Mouse (Mus musculus) forebrain, embryonic 15.5 days (tissue): ENCODE data around the gene Ankrd13a. TPM values are rescaled to one million over a fixed set of nuclear protein-coding genes. Genes with fewer than 3 reads are reported as not detected.
"Not testable (repeated sequence)": the region's sequence is repeated elsewhere in the genome, so short reads cannot be mapped to it uniquely, and the experiment has no call there.

ENCODE experiments used
- ATAC-seq: fragments of 200-750 bp; cut with Nextera tagmentation; replicated peaks from 2 replicates; pipeline ENCODE4 v1.8.0; 2017; ENCODE audit warnings: mild to moderate bottlenecking, moderate TSS enrichment, moderate library complexity
- H3K27ac ChIP-seq: fragments of 300-500 bp; sonication (generic); replicated peaks from 2 replicates; pipeline ENCODE4 v1.5.1; 2015; ENCODE audit warnings: mild to moderate bottlenecking, inconsistent platforms
- H3K27me3 ChIP-seq: fragments of 300-500 bp; sonication (generic); 2 replicates; pipeline ENCODE4 v1.6.1; 2015; ENCODE audit warnings: inconsistent platforms
- H3K36me3 ChIP-seq: fragments of 300-500 bp; sonication (generic); 2 replicates; pipeline ENCODE4 v1.6.1; 2015; ENCODE audit warnings: mild to moderate bottlenecking, inconsistent platforms
- H3K4me1 ChIP-seq: fragments of 300-500 bp; sonication (generic); 2 replicates; pipeline ENCODE4 v1.6.1; 2015; ENCODE audit warnings: inconsistent platforms
- H3K4me2 ChIP-seq: fragments of 300-500 bp; sonication (generic); replicated peaks from 2 replicates; pipeline ENCODE4 v1.6.1; 2015; ENCODE audit warnings: mild to moderate bottlenecking, inconsistent platforms
- H3K4me3 ChIP-seq: fragments of 300-500 bp; sonication (generic); 2 replicates; pipeline ENCODE4 v1.5.1; 2015; ENCODE audit warnings: mild to moderate bottlenecking, inconsistent platforms
- H3K9ac ChIP-seq: fragments of 300-500 bp; sonication (generic); replicated peaks from 2 replicates; pipeline ENCODE4 v1.6.1; 2015; ENCODE audit warnings: mild to moderate bottlenecking, inconsistent platforms
- H3K9me3 ChIP-seq: fragments of 300-500 bp; sonication (generic); 2 replicates; pipeline ENCODE4 v1.6.1; 2016; ENCODE audit warnings: inconsistent platforms
- WGBS: fragments of 180-500 bp; shearing (Covaris S2); methylation state at CpG from one replicate; pipeline ENCODE4 v1.1.7; 2015; ENCODE audit warnings: mixed read lengths; 5-methylcytosine and 5-hydroxymethylcytosine counted together
- polyA plus RNA-seq: library from polyadenylated mRNA; unstranded; fragments of >200 nt; fragmentation: Nextera tagmentation; extraction: Ambion mirVana; gene quantifications from 2 replicates; pipeline ENCODE4 v1.2.1, GENCODE M21; 2015

Gene Ankrd13a
- polyA plus RNA-seq, 1 experiment from 2014 or later = 32.8 TPM

GRCm38 (mm10) chr5:114818124-114818523 is 43.6 kb downstream of the Ankrd13a start:
- Histone ChIP-seq H3K4me1 (peaks cover 7% of the 10 kb centered on the region), H3K9me3 (no peaks in the 10 kb centered on the region; the same call in 1 of the 2 replicates), H3K27ac (no peak overlapping the region), H3K4me3 (no peak overlapping the region), H3K27me3 (no peaks in the 10 kb centered on the region), H3K9ac (no peak overlapping the region), H3K36me3 (0 out of 2 replicates have a peak, but pooled peaks cover 3% of the 10 kb centered on the region), H3K4me2 (no peak overlapping the region)
- ATAC-seq = no peak
- 74% methylated on average over 11 of the region's 11 CpGs for WGBS

- Histone ChIP-seq H3K36me3 (0 out of 2 replicates have a peak, but pooled peaks cover 3% of the 10 kb centered on the region), H3K9me3 (no peaks in the 10 kb centered on the region; the same call in 1 of the 2 replicates), H3K4me1 (peaks cover 15% of the 10 kb centered on the region), H3K4me2 (peak within 1 kb of the TSS; percentile 53), H3K27ac (peak within 1 kb of the TSS; percentile 83), H3K9ac (peak within 1 kb of the TSS; percentile 79), H3K27me3 (no peaks in the 10 kb centered on the region), H3K4me3 (peak within 1 kb of the TSS; percentile 55)
- 7% methylated on average over 52 of the region's 53 CpGs for WGBS
- peak; percentile 91 for ATAC-seq
Observed at GRCm38 (mm10) chr5:114822796-114823688, 48.6 kb downstream of the Ankrd13a start, which contains the start of gene 1500011B03Rik. TSS of gene 1500011B03Rik (minus strand) at chr5:114823468.

- peaks cover 15% of the 10 kb centered on the region for H3K4me1 ChIP-seq
- no peak overlapping the region for H3K4me2 ChIP-seq
- no peak overlapping the region for H3K27ac ChIP-seq
- H3K9ac ChIP-seq = no peak overlapping the region
- H3K36me3 ChIP-seq = 0 out of 2 replicates have a peak, but pooled peaks cover 3% of the 10 kb centered on the region
- 14% methylated on average over 9 of the region's 9 CpGs for WGBS
- no peaks in the 10 kb centered on the region; the same call in 1 of the 2 replicates for H3K9me3 ChIP-seq
- H3K27me3 ChIP-seq = no peaks in the 10 kb centered on the region
- peak overlapping the region; percentile 1; the same call in 1 of the 2 replicates for H3K4me3 ChIP-seq
- ATAC-seq = no peak
Observed at GRCm38 (mm10) chr5:114824197-114824596, 49.7 kb downstream of the Ankrd13a start.

- Histone ChIP-seq H3K4me2 (peak overlapping the region; percentile 62), H3K36me3 (0 out of 2 replicates have a peak, but pooled peaks cover 3% of the 10 kb centered on the region), H3K9ac (peak overlapping the region; percentile 36), H3K27ac (peak overlapping the region; percentile 57; the same call in 1 of the 2 replicates), H3K4me3 (peak overlapping the region; percentile 39), H3K27me3 (no peaks in the 10 kb centered on the region), H3K4me1 (peaks cover 15% of the 10 kb centered on the region), H3K9me3 (no peaks in the 10 kb centered on the region; the same call in 1 of the 2 replicates)
- 12% methylated on average over 27 of the region's 27 CpGs for WGBS
- peak; percentile 62 for ATAC-seq
Observed at GRCm38 (mm10) chr5:114825978-114826691, 51.7 kb downstream of the Ankrd13a start.

GRCm38 (mm10) chr5:114827427-114827826 is 53.0 kb downstream of the Ankrd13a start:
- H3K4me2 ChIP-seq = no peak overlapping the region
- no peaks in the 10 kb centered on the region for H3K27me3 ChIP-seq
- no peak overlapping the region for H3K4me3 ChIP-seq
- WGBS = 96% methylated on average over 12 of the region's 12 CpGs
- no peaks in the 10 kb centered on the region for H3K9me3 ChIP-seq
- H3K9ac ChIP-seq = no peak overlapping the region
- H3K4me1 ChIP-seq = peaks cover 10% of the 10 kb centered on the region
- no peak for ATAC-seq
- H3K27ac ChIP-seq = no peak overlapping the region
- no peaks in the 10 kb centered on the region for H3K36me3 ChIP-seq

GRCm38 (mm10) chr5:114829740-114830139 is 55.3 kb downstream of the Ankrd13a start:
- 0 out of 2 replicates have a peak, but pooled peaks cover 8% of the 10 kb centered on the region for H3K4me1 ChIP-seq
- H3K27ac ChIP-seq = no peak overlapping the region

GRCm38 (mm10) chr5:114836886-114837285 is 62.4 kb downstream of the Ankrd13a start:
- Histone ChIP-seq H3K9me3 (no peaks in the 10 kb centered on the region), H3K27me3 (no peaks in the 10 kb centered on the region), H3K4me2 (no peak overlapping the region), H3K4me3 (no peak overlapping the region), H3K36me3 (no peaks in the 10 kb centered on the region), H3K27ac (no peak overlapping the region), H3K4me1 (no peaks in the 10 kb centered on the region), H3K9ac (no peak overlapping the region)
- 75% methylated on average over 12 of the region's 12 CpGs for WGBS
- no peak for ATAC-seq

More at GRCm38 (mm10) chr5:114829740-114830139, 55.3 kb downstream of the Ankrd13a start:
- no peak overlapping the region for H3K9ac ChIP-seq
- H3K36me3 ChIP-seq = no peaks in the 10 kb centered on the region
- no peak overlapping the region for H3K4me3 ChIP-seq
- no peak overlapping the region for H3K4me2 ChIP-seq
- no peak for ATAC-seq
- no peaks in the 10 kb centered on the region for H3K27me3 ChIP-seq
- no peaks in the 10 kb centered on the region for H3K9me3 ChIP-seq
- WGBS = 70% methylated on average over 3 of the region's 3 CpGs

- not testable (repeated sequence) for H3K9me3 ChIP-seq, H3K4me3 ChIP-seq, H3K27me3 ChIP-seq, H3K4me2 ChIP-seq, H3K36me3 ChIP-seq, ATAC-seq, H3K27ac ChIP-seq, H3K4me1 ChIP-seq, H3K9ac ChIP-seq
- 85% methylated on average over 5 of the region's 5 CpGs for WGBS
Observed at GRCm38 (mm10) chr5:114840481-114840880, 66.0 kb downstream of the Ankrd13a start.

- not testable (repeated sequence) for H3K4me1 ChIP-seq, H3K9ac ChIP-seq, H3K4me3 ChIP-seq, H3K27me3 ChIP-seq, H3K9me3 ChIP-seq, H3K27ac ChIP-seq, H3K36me3 ChIP-seq, ATAC-seq, H3K4me2 ChIP-seq
- WGBS = 51% methylated on average over 3 of the region's 3 CpGs
Observed at GRCm38 (mm10) chr5:114842155-114842554, 67.7 kb downstream of the Ankrd13a start.

- H3K4me3 ChIP-seq = no peak overlapping the region
- no peak overlapping the region for H3K9ac ChIP-seq
- H3K4me1 ChIP-seq = peaks cover 6% of the 10 kb centered on the region
- 75% methylated on average over 5 of the region's 5 CpGs for WGBS
- H3K9me3 ChIP-seq = no peaks in the 10 kb centered on the region
- H3K36me3 ChIP-seq = no peaks in the 10 kb centered on the region
- H3K27ac ChIP-seq = no peak overlapping the region
- H3K27me3 ChIP-seq = no peaks in the 10 kb centered on the region
- H3K4me2 ChIP-seq = no peak overlapping the region
- ATAC-seq = 0 out of 2 replicates have a peak, but pooled peaks have one; percentile 32
Observed at GRCm38 (mm10) chr5:114842674-114843073, 68.2 kb downstream of the Ankrd13a start.

- not testable (repeated sequence) for H3K4me2 ChIP-seq, ATAC-seq, H3K9me3 ChIP-seq, H3K27ac ChIP-seq, H3K9ac ChIP-seq, H3K27me3 ChIP-seq, H3K4me1 ChIP-seq, H3K4me3 ChIP-seq, H3K36me3 ChIP-seq
- WGBS = 39% methylated on average over 2 of the region's 2 CpGs
Observed at GRCm38 (mm10) chr5:114844371-114844770, 69.9 kb downstream of the Ankrd13a start.
